Mouse (Mus musculus) forebrain, embryonic 14.5 days (tissue): ENCODE measurements at regions not wholly inside any gene's neighbourhood (a gene's known extent, or its start where the extent isn't known, plus 50 kb on each side); places are given as distances from the start of the nearest gene placed in this dataset.

Experiments
- ATAC-seq: fragments of 200-750 bp; cut with Nextera tagmentation; 2 replicates; pipeline ENCODE4 v1.8.0; 2017; ENCODE audit warnings: mild to moderate bottlenecking, moderate library complexity
- DNase-seq: peaks from one replicate; pipeline ENCODE4 v3.0.0-alpha.2; 2015; ENCODE audit warnings: low spot score
- H3K27ac ChIP-seq: fragments of 300-500 bp; sonication (generic); 2 replicates; pipeline ENCODE4 v1.5.1; 2014; ENCODE audit warnings: low read depth, mild to moderate bottlenecking, control low read depth, low read length, moderate library complexity
- H3K27me3 ChIP-seq: fragments of 300-500 bp; sonication (generic); replicated peaks from 2 replicates; pipeline ENCODE4 v1.6.1; 2014; ENCODE audit warnings: low read length, control low read depth, mixed read lengths; ENCODE audit not compliant: control insufficient read depth, insufficient read depth
- H3K36me3 ChIP-seq: fragments of 300-500 bp; sonication (generic); 2 replicates; pipeline ENCODE4 v1.6.1; 2014; ENCODE audit warnings: low read length, control low read depth; ENCODE audit not compliant: control insufficient read depth, insufficient read depth
- H3K4me1 ChIP-seq: fragments of 300-500 bp; sonication (generic); 2 replicates; pipeline ENCODE4 v1.6.1; 2014; ENCODE audit warnings: antibody characterized with exemption, low read length, control low read depth; ENCODE audit not compliant: control insufficient read depth, insufficient read depth
- H3K4me2 ChIP-seq: fragments of 300-500 bp; sonication (generic); 2 replicates; pipeline ENCODE4 v1.6.1; 2014; ENCODE audit warnings: mild to moderate bottlenecking, control low read depth, low read length
- H3K4me3 ChIP-seq: fragments of 300-500 bp; sonication (generic); 2 replicates; pipeline ENCODE4 v1.5.1; 2014; ENCODE audit warnings: low read depth, low read length, control low read depth
- H3K9ac ChIP-seq: fragments of 300-500 bp; sonication (generic); 2 replicates; pipeline ENCODE4 v1.6.1; 2014; ENCODE audit warnings: mild to moderate bottlenecking, low read length, control low read depth, moderate library complexity
- H3K9me3 ChIP-seq: fragments of 300-500 bp; sonication (generic); replicated peaks from 2 replicates; pipeline ENCODE4 v1.6.1; 2016; ENCODE audit warnings: low read length, control low read depth, mixed read lengths; ENCODE audit not compliant: control insufficient read depth
- whole genome bisulfite sequencing: fragments of 180-500 bp; shearing (Covaris S2); extraction: QIAGEN DNeasy Blood & Tissue Kit; methylation state at CpG from one replicate; pipeline ENCODE4 v1.1.7; 2014; 5-methylcytosine and 5-hydroxymethylcytosine counted together

DNA sequence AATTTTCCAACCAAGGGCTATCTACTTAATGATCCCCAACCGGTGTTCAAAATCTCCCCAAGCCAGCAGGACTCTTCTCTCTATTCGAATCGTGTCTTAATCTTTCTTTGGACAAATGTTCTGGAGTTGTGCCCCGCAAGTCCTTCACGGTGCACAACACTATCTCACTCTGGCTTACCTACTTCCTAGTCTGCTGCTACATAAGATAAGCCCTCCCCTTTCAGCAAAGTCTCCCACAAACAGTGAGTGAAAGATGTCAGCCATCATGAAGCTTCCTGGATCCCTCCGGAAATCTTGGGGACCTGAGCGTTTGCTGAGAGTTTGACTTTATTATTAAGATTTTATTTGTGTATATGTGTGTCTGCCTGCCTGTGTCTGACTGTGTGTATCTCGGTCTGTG is 344.7 kb upstream of the Noct start:
- Histone ChIP-seq H3K4me2 (no peak overlapping the region), H3K4me3 (no peak overlapping the region), H3K27ac (no peak overlapping the region), H3K4me1 (peaks cover 16% of the 10 kb centered on the region), H3K36me3 (no peaks in the 10 kb centered on the region), H3K9ac (no peak overlapping the region), H3K27me3 (no peaks in the 10 kb centered on the region), H3K9me3 (no peaks in the 10 kb centered on the region)
- 93% methylated on average over 8 of the region's 8 CpGs for WGBS
- ATAC-seq = no peak
- DNase-seq = no peak

GRCm38 (mm10) chr3:50881437-50882248 is 342.6 kb upstream of the Noct start:
- Histone ChIP-seq H3K36me3 (no peaks in the 10 kb centered on the region), H3K4me3 (no peak overlapping the region), H3K27ac (peak overlapping the region; percentile 49; the same call in 1 of the 2 replicates), H3K9ac (no peak overlapping the region), H3K9me3 (no peaks in the 10 kb centered on the region), H3K4me1 (peaks cover 16% of the 10 kb centered on the region), H3K4me2 (no peak overlapping the region), H3K27me3 (no peaks in the 10 kb centered on the region)
- ATAC-seq (peak; percentile 73), DNase-seq (peak; percentile 48)
- 4% methylated on average over 9 of the region's 9 CpGs for WGBS

DNA sequence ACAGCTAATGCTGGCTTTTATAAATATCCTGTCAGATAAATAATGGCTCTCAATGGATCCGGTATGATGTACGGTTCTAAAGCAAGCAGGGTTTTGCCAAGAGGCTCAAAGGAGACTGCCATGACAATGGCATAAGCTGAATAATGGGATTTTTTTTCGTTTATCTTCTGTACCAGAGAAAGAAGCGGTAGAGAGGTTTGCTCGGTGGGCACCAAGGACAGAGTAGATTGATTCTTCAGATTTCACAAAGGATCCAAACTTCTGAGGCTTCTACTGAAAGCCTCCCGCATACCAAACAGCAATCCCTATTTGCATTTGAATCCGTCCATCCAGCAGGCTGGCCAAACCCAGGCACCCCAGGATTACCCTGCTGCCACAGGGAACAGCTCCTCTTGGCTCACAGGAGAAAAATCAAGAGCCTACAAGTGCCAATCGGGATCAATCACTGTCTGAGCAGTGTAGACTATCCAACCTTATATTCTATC is 342.0 kb upstream of the Noct start:
- no peak overlapping the region for H3K4me2 ChIP-seq
- peaks cover 16% of the 10 kb centered on the region for H3K4me1 ChIP-seq
- H3K4me3 ChIP-seq = no peak overlapping the region
- H3K9ac ChIP-seq = no peak overlapping the region
- no peaks in the 10 kb centered on the region for H3K27me3 ChIP-seq
- ATAC-seq (peak; percentile 61), DNase-seq (peak; percentile 69)
- H3K27ac ChIP-seq = 0 out of 2 replicates have a peak overlapping the region, but pooled peaks have one; percentile 49
- no peaks in the 10 kb centered on the region for H3K36me3 ChIP-seq
- no peaks in the 10 kb centered on the region for H3K9me3 ChIP-seq
- WGBS = 2% methylated on average over 8 of the region's 8 CpGs

DNA sequence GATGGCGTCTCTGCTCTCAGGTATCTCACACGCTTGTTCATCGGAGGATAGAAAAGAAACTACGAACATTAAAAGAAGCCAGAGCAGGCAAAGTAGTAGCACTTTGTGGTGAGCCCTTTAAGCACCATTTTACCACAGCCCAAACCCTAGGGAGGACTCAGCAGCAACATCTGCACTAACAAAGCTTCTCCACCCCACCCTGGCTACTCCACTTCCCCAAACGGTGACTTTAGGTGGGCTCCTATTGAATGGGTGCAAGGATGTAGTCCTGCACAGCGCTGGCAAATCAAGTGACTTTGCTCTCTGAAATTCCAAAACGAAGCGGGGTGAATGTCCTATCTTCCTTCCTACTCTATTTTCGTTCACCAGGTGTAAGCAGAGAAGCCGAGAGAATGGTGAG is 337.9 kb upstream of the Noct start:
- H3K4me1 ChIP-seq = peaks cover 14% of the 10 kb centered on the region
- no peak overlapping the region for H3K4me2 ChIP-seq
- no peaks in the 10 kb centered on the region for H3K9me3 ChIP-seq
- no peaks in the 10 kb centered on the region for H3K27me3 ChIP-seq
- H3K9ac ChIP-seq = no peak overlapping the region
- H3K4me3 ChIP-seq = no peak overlapping the region
- 88% methylated on average over 10 of the region's 10 CpGs for WGBS
- ATAC-seq (no peak), DNase-seq (no peak)
- H3K36me3 ChIP-seq = no peaks in the 10 kb centered on the region
- no peak overlapping the region for H3K27ac ChIP-seq

DNA sequence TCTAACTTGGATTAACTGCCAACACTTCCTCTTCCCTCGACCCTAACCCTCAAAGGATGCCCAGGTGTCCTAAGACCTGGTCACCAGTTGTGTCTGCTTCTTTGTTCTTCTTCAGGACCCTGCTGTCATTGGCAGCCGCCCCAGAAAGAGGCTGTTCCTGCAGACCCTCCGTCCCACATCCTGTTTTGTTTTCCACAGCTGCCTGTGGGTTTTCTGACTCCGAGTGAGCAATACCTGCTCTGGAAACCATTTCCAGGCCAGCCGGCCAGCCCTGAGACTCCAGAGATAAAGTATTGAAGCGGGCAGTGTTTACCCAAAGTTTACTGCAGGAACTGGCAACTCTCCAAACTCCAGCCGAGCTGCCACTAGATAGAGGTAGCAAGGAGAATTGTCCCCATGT is 337.2 kb upstream of the Noct start:
- no peak overlapping the region for H3K4me3 ChIP-seq
- ATAC-seq (no peak), DNase-seq (no peak)
- H3K27me3 ChIP-seq = no peaks in the 10 kb centered on the region
- H3K4me1 ChIP-seq = peaks cover 7% of the 10 kb centered on the region
- 59% methylated on average over 7 of the region's 7 CpGs for WGBS
- H3K4me2 ChIP-seq = no peak overlapping the region
- H3K9ac ChIP-seq = no peak overlapping the region
- H3K9me3 ChIP-seq = no peaks in the 10 kb centered on the region
- H3K27ac ChIP-seq = no peak overlapping the region
- H3K36me3 ChIP-seq = no peaks in the 10 kb centered on the region

DNA sequence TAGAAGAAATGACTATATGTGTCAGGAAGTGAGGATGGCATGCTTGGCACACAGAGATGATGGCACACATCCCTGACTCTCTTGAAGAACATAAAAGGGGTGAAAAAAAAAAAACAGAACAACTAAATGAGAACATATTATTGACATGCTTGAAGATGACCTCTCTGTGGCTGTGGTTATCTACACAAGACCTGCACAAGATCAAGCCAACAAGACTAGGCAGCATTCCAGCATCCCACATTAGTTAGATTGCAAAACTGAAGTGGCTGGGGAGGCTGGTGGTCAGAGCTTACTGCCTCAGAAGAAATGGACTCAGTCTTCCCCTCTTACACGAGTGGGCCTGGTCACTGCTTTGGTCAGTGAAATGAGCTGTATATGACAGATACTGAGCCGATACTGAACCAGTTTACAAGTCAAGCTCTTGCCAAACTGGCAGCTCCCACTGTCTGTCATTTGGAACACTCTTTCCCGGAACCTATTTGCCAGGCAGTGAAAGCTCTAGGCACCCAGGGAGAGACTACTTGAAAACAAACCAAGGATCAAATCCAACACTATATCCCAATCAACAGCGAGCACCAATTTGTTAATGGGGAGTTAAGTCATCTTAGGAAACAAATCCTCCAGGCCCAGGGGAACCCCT is 335.6 kb upstream of the Noct start:
- H3K9me3 ChIP-seq = no peaks in the 10 kb centered on the region
- H3K4me2 ChIP-seq = no peak overlapping the region
- ATAC-seq (no peak), DNase-seq (peak; percentile 36)
- no peak overlapping the region for H3K4me3 ChIP-seq
- H3K27ac ChIP-seq = no peak overlapping the region
- H3K9ac ChIP-seq = no peak overlapping the region
- 85% methylated on average over 4 of the region's 4 CpGs for WGBS
- no peaks in the 10 kb centered on the region for H3K27me3 ChIP-seq
- H3K36me3 ChIP-seq = no peaks in the 10 kb centered on the region
- H3K4me1 ChIP-seq = no peaks in the 10 kb centered on the region

- Histone ChIP-seq H3K4me2 (no peak overlapping the region), H3K36me3 (no peaks in the 10 kb centered on the region), H3K27me3 (no peaks in the 10 kb centered on the region), H3K4me1 (no peaks in the 10 kb centered on the region), H3K27ac (no peak overlapping the region), H3K9me3 (no peaks in the 10 kb centered on the region), H3K4me3 (no peak overlapping the region), H3K9ac (no peak overlapping the region)
- WGBS = 93% methylated on average over 8 of the region's 8 CpGs
- no peak for ATAC-seq
- no peak for DNase-seq
Observed at GRCm38 (mm10) chr3:50890537-50890936, 333.7 kb upstream of the Noct start.

GRCm38 (mm10) chr3:50898179-50898578 is 326.1 kb upstream of the Noct start:
- Histone ChIP-seq H3K4me3 (no peak overlapping the region), H3K27ac (no peak overlapping the region), H3K9ac (no peak overlapping the region), H3K9me3 (no peaks in the 10 kb centered on the region), H3K4me1 (no peaks in the 10 kb centered on the region), H3K27me3 (no peaks in the 10 kb centered on the region), H3K4me2 (no peak overlapping the region), H3K36me3 (no peaks in the 10 kb centered on the region)
- no peak for ATAC-seq
- no peak for DNase-seq
- WGBS = 86% methylated on average over 9 of the region's 9 CpGs

GRCm38 (mm10) chr3:50899830-50900350 is 324.4 kb upstream of the Noct start:
- no peak overlapping the region for H3K9ac ChIP-seq
- no peak overlapping the region for H3K4me3 ChIP-seq
- DNase-seq = no peak
- WGBS = 82% methylated on average over 7 of the region's 7 CpGs
- ATAC-seq = no peak
- no peak overlapping the region for H3K27ac ChIP-seq
- H3K27me3 ChIP-seq = no peaks in the 10 kb centered on the region
- no peak overlapping the region for H3K4me2 ChIP-seq
- no peaks in the 10 kb centered on the region; the same call in 1 of the 2 replicates for H3K4me1 ChIP-seq
- H3K9me3 ChIP-seq = no peaks in the 10 kb centered on the region
- no peaks in the 10 kb centered on the region for H3K36me3 ChIP-seq
